Mouse (Mus musculus): ENCODE measurements around the gene Lhx6.

Gene Lhx6

GRCm38 (mm10) chr2:36039297-36039985 lies 65.8 kb downstream of the Lhx6 start:
- no peak for DNase-seq (ENCODE audit: low read depth in 1 of 2, low spot score in 2 of 2)

DNA sequence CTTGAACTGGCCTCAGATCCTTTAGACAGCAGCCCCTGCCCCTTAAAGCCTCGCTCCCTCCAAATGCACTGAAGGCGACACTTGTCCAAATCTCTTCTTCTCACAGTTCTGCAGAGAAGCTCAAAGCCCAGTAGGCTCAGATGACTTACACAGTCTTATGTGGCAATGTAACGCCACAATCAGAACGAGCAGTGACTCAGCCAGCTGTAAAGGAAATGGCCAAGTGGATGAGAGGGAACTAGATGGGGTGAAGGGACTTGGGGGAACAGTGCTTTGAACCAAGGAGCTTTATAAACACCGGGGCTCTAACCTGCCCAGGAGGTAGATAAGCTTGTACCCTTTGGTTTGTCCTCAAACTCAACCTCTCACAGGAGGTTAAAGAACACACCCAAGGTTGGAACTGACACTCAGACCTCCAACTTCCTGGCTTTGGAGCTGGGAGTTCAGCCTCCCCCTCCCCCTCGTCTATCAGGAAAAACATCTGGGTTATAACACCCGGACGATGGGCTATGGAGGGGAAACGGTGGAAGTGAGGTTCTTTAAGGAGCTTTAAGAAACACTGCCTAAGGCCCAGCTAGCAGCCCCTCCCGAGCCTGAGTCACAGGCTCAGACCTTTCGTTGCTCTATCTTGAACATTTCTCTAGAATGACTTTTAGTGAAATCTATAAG lies 69.7 kb downstream of the Lhx6 start:
- no peak for DNase-seq (ENCODE audit: low read depth in 1 of 2, low spot score in 2 of 2)

- no peak for DNase-seq (ENCODE audit: low read depth in 1 of 2, low spot score in 2 of 2)
These were observed 70.3 kb downstream of the Lhx6 start for GRCm38 (mm10) chr2:36034898-36035297.

- DNase-seq (ENCODE audit: low read depth in 1 of 2, low spot score in 2 of 2): no peak
These were observed 71.2 kb downstream of the Lhx6 start for GRCm38 (mm10) chr2:36033966-36034365.

- DNase-seq (ENCODE audit: low read depth in 1 of 2, low spot score in 2 of 2): no peak
These were observed 72.3 kb downstream of the Lhx6 start for GRCm38 (mm10) chr2:36032884-36033283.

Measured in monocyte, adult 2 months (primary cell).